Mouse (Mus musculus) small intestine, adult 2 months (tissue): ENCODE measurements around the gene Ccdc169.

Experiments
- CTCF ChIP-seq: fragments of 200-500 bp; IDR thresholded peaks from 2 replicates; pipeline ENCODE4 v1.5.1; 2012; ENCODE audit warnings: low read depth, mild to moderate bottlenecking, control low read depth, inconsistent platforms, low read length, moderate library complexity, mixed read lengths; ENCODE audit not compliant: insufficient replicate concordance, insufficient read length; ENCODE audit errors: extremely low read depth
- POLR2A ChIP-seq: fragments of 200-500 bp; IDR thresholded peaks from 2 replicates; pipeline ENCODE4 v1.6.1; 2012; ENCODE audit warnings: low read depth, mild to moderate bottlenecking, control low read depth, inconsistent platforms, low read length, moderate library complexity

DNA sequence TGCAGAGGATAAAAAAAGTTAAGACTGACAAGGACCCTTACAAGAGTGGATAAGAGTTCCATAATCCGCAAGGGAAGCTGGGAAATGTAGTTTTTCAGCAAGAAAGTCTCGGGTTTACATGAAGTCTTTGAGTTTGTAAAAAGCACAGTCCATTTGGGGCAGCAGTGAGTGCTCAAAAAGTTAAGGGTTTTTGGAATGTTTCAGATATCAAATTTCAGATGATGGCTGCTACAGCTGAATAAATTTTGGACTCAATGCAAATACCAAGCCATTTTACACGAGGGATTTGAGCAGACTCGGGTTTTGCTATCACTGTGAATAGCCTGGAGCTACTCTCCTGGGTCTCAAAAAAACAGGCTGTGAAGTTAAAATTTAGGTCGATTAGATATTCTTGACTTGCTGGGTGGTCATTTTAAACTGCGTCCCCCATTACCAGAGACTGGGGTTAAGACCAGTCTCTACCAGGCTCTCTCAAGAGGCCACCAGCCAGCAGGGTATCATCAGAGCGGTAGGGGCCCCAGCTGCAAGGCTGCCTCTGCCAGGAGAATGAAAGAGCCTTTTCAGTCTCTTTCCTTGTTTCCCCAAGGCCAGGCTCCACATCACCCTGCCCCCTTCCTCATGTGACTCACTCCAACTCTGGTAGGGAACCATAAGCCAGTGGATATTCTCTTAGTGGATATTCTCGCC is 41.0 kb upstream of the Ccdc169 start:
- TF ChIP-seq POLR2A (no peak), CTCF (no peak)
